ENCODE assay signal across 8 mouse cellular contexts in the genomic region with DNA sequence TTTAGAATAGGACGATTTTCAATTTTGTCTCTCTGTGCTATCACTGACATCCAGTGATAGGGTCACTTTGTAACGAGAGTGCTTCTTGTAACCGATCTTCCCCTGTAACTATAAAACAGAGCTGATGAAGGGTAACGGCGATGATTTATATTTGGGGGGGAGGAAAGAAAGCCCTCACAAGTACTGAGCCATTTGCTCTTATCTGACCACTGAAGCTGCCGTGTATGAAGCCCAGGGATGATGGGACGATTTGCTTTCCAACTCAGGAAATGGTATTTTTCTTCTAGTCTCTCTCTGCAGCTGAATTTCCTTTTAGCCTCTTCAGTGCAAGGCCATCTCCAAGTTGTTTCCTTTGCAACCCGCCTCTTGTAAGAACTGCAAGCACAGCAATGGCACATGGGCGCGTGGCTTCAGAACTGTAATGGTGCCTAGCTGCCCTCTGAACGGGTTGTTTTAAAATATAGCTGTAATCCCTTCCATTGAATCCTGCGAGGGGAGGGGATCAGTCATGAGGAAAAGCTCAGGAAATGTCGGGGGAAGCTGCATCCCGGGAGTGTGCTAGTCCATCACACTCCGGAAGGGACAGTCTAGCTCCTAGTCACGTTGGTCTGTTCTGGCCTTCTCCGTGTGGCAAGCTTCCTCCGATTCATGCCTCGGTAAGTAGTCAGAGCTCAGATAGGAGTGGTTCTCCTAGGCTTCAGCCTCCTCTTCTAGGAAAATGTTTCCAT.
DNase-seq lines count a peak whose midpoint lies in the region; ATAC-seq and TF ChIP-seq lines count a peak whose summit lies in the region.

No protein-coding gene starts in this region.

- H3K36me3 ChIP-seq in embryonic facial prominence, embryonic 14.5 days (ENCODE audit: control insufficient read depth, insufficient read depth, low read length), result no peaks in the 10 kb centered on the region
- no peaks in the 10 kb centered on the region for H3K36me3 ChIP-seq in forebrain, postnatal 0 days (ENCODE audit: insufficient read depth)

- WGBS in embryonic facial prominence, embryonic 14.5 days, result 72% methylated on average over 19 of the region's 19 CpGs
- WGBS in forebrain, postnatal 0 days, result 63% methylated on average over 19 of the region's 19 CpGs

- H3K9me3 ChIP-seq in embryonic facial prominence, embryonic 14.5 days (ENCODE audit: control insufficient read depth, low read length), result no peaks in the 10 kb centered on the region
- H3K9me3 ChIP-seq in forebrain, postnatal 0 days (ENCODE audit: low read length), result no peaks in the 10 kb centered on the region

- no peaks in the 10 kb centered on the region; the same call in 1 of the 2 replicates for H3K4me1 ChIP-seq in embryonic facial prominence, embryonic 14.5 days (ENCODE audit: control insufficient read depth, insufficient read depth, low read length)
- no peaks in the 10 kb centered on the region for H3K4me1 ChIP-seq in forebrain, postnatal 0 days (ENCODE audit: insufficient read depth)

- H3K4me3 ChIP-seq in embryonic facial prominence, embryonic 14.5 days (ENCODE audit: low read depth, low read length), result no peak overlapping the region
- no peak overlapping the region for H3K4me3 ChIP-seq in forebrain, postnatal 0 days (ENCODE audit: low read depth, low read length)

- no peaks in the 10 kb centered on the region for H3K27me3 ChIP-seq in embryonic facial prominence, embryonic 14.5 days (replicated peaks; ENCODE audit: control insufficient read depth, insufficient read depth, low read length)
- H3K27me3 ChIP-seq in forebrain, postnatal 0 days (ENCODE audit: insufficient read depth, low read length), result no peaks in the 10 kb centered on the region; the same call in 1 of the 2 replicates

- no peak overlapping the region for H3K27ac ChIP-seq in embryonic facial prominence, embryonic 14.5 days (replicated peaks; ENCODE audit: low read depth, low read length)
- H3K27ac ChIP-seq in forebrain, postnatal 0 days (ENCODE audit: low read depth, low read length), result no peak overlapping the region

- ATAC-seq in embryonic facial prominence, embryonic 14.5 days (ENCODE audit: low read depth), result no peak
- ATAC-seq in forebrain, postnatal 0 days, result no peak

- no peak overlapping the region for H3K4me2 ChIP-seq in embryonic facial prominence, embryonic 14.5 days (ENCODE audit: low read depth, low read length)
- no peak overlapping the region for H3K4me2 ChIP-seq in forebrain, postnatal 0 days (ENCODE audit: low read depth)

- no peak for TF ChIP-seq CTCF in forebrain, postnatal 0 days (IDR thresholded peaks at IDR 0.05; ENCODE audit: low read depth)

- no peak overlapping the region for H3K9ac ChIP-seq in embryonic facial prominence, embryonic 14.5 days (ENCODE audit: low read depth, low read length)
- H3K9ac ChIP-seq in forebrain, postnatal 0 days, result no peak overlapping the region

- DNase-seq in adrenal gland, adult 2 months, result peak; percentile 50
- DNase-seq in embryonic facial prominence, embryonic 14.5 days (ENCODE audit: low spot score), result peak; percentile 39
- peak; percentile 73 for DNase-seq in kidney, adult 9 months
- peak; percentile 71 for DNase-seq in lung, postnatal 10 days
- no peak for DNase-seq in thymus, adult 18-20 months
- no peak for DNase-seq in thymus, postnatal 4 days
- no peak for DNase-seq in cerebellum, adult 9-11 months
- DNase-seq in forebrain, postnatal 0 days, result no peak

Comparison
In these comparisons a context has a peak if more than half of its experiments do, and no peak if none do; other contexts are left out.
1. DNase-seq: peak in adrenal gland, adult 2 months (single experiment), embryonic facial prominence, embryonic 14.5 days (single experiment), kidney, adult 9 months (single experiment) and lung, postnatal 10 days (single experiment); none in thymus, adult 18-20 months (0 of 2), thymus, postnatal 4 days (single experiment), cerebellum, adult 9-11 months (single experiment) and forebrain, postnatal 0 days (single experiment).